Mouse (Mus musculus): ENCODE measurements around the gene Mtch2. TPM values are rescaled to one million over a fixed set of nuclear protein-coding genes. Genes with fewer than 3 reads are reported as not detected.

Gene Mtch2
- 256 and 257 TPM in 2 replicates for polyA plus RNA-seq (2015; fragmentation: Nextera tagmentation; extraction: Ambion mirVana)

GRCm38 (mm10) chr2:90846955-90847680 is at the start of gene Mtch2:
Mtch2 (plus strand) TSS chr2:90847155.
- Histone ChIP-seq H3K27ac (ENCODE audit: low read depth, low read length) (peak within 1 kb of the TSS; percentile 95), H3K9ac (ENCODE audit: low read depth, low read length) (peak within 1 kb of the TSS; percentile 97), H3K4me1 (ENCODE audit: control insufficient read depth, insufficient read depth, low read depth, low read length) (peaks cover 19% of the 10 kb centered on the region), H3K4me2 (ENCODE audit: low read length) (peak within 1 kb of the TSS; percentile 78), H3K4me3 (ENCODE audit: low read length) (peak within 1 kb of the TSS; percentile 94), H3K27me3 (replicated peaks; ENCODE audit: control insufficient read depth, insufficient read depth, low read length) (no peaks in the 10 kb centered on the region), H3K36me3 (ENCODE audit: control insufficient read depth, insufficient read depth, low read length) (peaks cover 15% of the 10 kb centered on the region), H3K9me3 (ENCODE audit: control insufficient read depth, low read length) (no peaks in the 10 kb centered on the region)
- ATAC-seq = peak; percentile 97
- 0% methylated on average over 66 of the region's 67 CpGs for WGBS

GRCm38 (mm10) chr2:90808241-90809126 is 38.5 kb upstream of the Mtch2 start:
- H3K4me1 ChIP-seq (ENCODE audit: control insufficient read depth, insufficient read depth, low read depth, low read length) = no peaks in the 10 kb centered on the region
- H3K27me3 ChIP-seq (replicated peaks; ENCODE audit: control insufficient read depth, insufficient read depth, low read length) = no peaks in the 10 kb centered on the region
- 92% methylated on average over 6 of the region's 6 CpGs for WGBS
- no peak overlapping the region for H3K27ac ChIP-seq (ENCODE audit: low read depth, low read length)
- H3K9ac ChIP-seq (ENCODE audit: low read depth, low read length) = no peak overlapping the region
- H3K36me3 ChIP-seq (ENCODE audit: control insufficient read depth, insufficient read depth, low read length) = no peaks in the 10 kb centered on the region
- ATAC-seq = no peak
- no peaks in the 10 kb centered on the region for H3K9me3 ChIP-seq (ENCODE audit: control insufficient read depth, low read length)
- H3K4me3 ChIP-seq (ENCODE audit: low read length) = no peak overlapping the region
- H3K4me2 ChIP-seq (ENCODE audit: low read length) = no peak overlapping the region

DNA sequence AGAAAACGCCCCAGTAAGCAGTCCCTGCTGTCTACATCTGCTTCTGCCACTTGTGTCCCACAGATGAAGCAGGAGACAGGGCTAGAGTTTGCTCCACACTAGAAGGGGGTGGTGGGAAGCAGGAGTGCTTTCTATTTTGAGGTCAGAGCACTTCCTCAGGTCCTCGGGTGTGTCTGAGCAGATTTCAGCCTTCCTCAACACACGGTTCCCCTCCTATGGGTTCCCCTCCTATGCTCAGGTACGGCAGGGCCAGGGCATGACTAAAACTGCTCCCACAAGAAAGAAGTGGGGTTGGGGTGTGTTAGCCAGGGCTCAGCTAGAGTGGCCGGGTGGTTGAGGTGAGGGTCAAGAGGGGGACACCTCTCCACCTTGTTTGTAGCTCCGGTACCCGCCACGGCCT is 36.2 kb upstream of the Mtch2 start:
- no peak for ATAC-seq
- Histone ChIP-seq H3K9ac (ENCODE audit: low read depth, low read length) (no peak overlapping the region), H3K4me2 (ENCODE audit: low read length) (no peak overlapping the region), H3K27ac (ENCODE audit: low read depth, low read length) (no peak overlapping the region), H3K36me3 (ENCODE audit: control insufficient read depth, insufficient read depth, low read length) (no peaks in the 10 kb centered on the region), H3K9me3 (ENCODE audit: control insufficient read depth, low read length) (no peaks in the 10 kb centered on the region), H3K4me3 (ENCODE audit: low read length) (no peak overlapping the region), H3K4me1 (ENCODE audit: control insufficient read depth, insufficient read depth, low read depth, low read length) (no peaks in the 10 kb centered on the region), H3K27me3 (replicated peaks; ENCODE audit: control insufficient read depth, insufficient read depth, low read length) (no peaks in the 10 kb centered on the region)
- WGBS = 87% methylated on average over 8 of the region's 8 CpGs

DNA sequence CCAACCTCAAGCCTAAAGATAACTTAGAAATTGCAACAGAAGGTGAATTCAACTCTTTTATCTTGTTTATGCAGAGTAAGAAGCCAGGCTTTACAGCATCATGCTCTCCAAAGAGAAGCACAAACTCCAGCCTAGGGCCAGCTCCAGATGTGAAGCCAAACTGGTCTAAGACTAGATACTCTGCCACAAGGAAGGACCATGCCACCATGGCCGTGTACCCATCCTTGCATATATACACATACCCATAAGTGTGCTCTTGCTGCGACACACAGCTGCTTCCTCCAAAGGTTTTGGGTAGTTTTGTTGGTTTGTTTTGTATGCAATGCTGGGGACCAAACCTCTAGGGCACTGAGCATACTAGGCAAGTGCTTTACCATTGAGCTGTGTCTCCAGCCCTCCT is 31.7 kb upstream of the Mtch2 start:
- Histone ChIP-seq H3K4me1 (ENCODE audit: control insufficient read depth, insufficient read depth, low read depth, low read length) (no peaks in the 10 kb centered on the region), H3K9ac (ENCODE audit: low read depth, low read length) (no peak overlapping the region), H3K4me3 (ENCODE audit: low read length) (no peak overlapping the region), H3K27me3 (replicated peaks; ENCODE audit: control insufficient read depth, insufficient read depth, low read length) (no peaks in the 10 kb centered on the region), H3K4me2 (ENCODE audit: low read length) (no peak overlapping the region), H3K36me3 (ENCODE audit: control insufficient read depth, insufficient read depth, low read length) (no peaks in the 10 kb centered on the region), H3K9me3 (ENCODE audit: control insufficient read depth, low read length) (no peaks in the 10 kb centered on the region), H3K27ac (ENCODE audit: low read depth, low read length) (no peak overlapping the region)
- ATAC-seq = no peak
- 85% methylated on average over 2 of the region's 2 CpGs for WGBS

DNA sequence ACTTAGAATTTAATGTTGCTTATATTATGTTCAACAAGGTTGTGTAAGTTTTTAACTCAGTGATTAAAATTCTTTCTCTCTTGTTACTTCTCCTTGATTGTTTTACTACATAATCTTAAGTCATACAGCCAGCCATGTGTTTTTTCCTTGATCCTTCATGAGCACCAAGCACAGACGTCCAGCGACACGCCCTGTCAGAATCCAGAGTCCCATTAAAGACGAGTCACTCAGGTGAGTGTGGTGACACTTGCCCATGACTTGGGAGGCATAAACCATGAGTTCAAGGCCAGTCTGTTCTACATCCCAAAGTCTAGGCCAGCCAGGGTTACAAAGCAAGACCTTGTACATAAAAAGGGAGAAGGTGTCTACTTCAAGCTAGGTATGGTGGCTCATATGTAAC is 30.8 kb upstream of the Mtch2 start:
- no peak for ATAC-seq
- Histone ChIP-seq H3K36me3 (ENCODE audit: control insufficient read depth, insufficient read depth, low read length) (no peaks in the 10 kb centered on the region), H3K4me1 (ENCODE audit: control insufficient read depth, insufficient read depth, low read depth, low read length) (no peaks in the 10 kb centered on the region), H3K4me3 (ENCODE audit: low read length) (no peak overlapping the region), H3K9me3 (ENCODE audit: control insufficient read depth, low read length) (no peaks in the 10 kb centered on the region), H3K9ac (ENCODE audit: low read depth, low read length) (no peak overlapping the region), H3K4me2 (ENCODE audit: low read length) (no peak overlapping the region), H3K27me3 (replicated peaks; ENCODE audit: control insufficient read depth, insufficient read depth, low read length) (no peaks in the 10 kb centered on the region), H3K27ac (ENCODE audit: low read depth, low read length) (no peak overlapping the region)
- 86% methylated on average over 4 of the region's 4 CpGs for WGBS

DNA sequence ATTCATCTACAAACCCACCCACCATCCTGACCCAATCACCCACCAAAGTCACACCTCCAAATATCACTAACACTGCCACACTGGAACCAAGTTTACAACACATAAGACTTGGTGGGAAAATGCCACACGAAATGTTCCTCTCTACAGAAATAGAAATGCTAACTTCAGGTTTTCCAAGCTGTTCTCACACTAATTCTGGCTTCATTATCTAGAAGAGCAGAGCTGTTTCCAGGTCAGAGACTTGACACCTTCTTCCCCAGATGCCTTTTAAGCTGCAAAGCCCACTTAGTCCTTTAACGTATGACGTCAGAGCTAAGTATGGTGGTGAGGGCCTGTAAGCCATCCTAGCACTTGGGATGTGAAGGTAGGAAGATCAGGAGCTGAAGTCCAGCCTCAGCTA is 28.2 kb upstream of the Mtch2 start:
- H3K9me3 ChIP-seq (ENCODE audit: control insufficient read depth, low read length) = no peaks in the 10 kb centered on the region
- no peak for ATAC-seq
- no peaks in the 10 kb centered on the region for H3K36me3 ChIP-seq (ENCODE audit: control insufficient read depth, insufficient read depth, low read length)
- no peaks in the 10 kb centered on the region for H3K4me1 ChIP-seq (ENCODE audit: control insufficient read depth, insufficient read depth, low read depth, low read length)
- H3K27me3 ChIP-seq (replicated peaks; ENCODE audit: control insufficient read depth, insufficient read depth, low read length) = no peaks in the 10 kb centered on the region
- no peak overlapping the region for H3K27ac ChIP-seq (ENCODE audit: low read depth, low read length)
- no peak overlapping the region for H3K4me3 ChIP-seq (ENCODE audit: low read length)
- H3K4me2 ChIP-seq (ENCODE audit: low read length) = no peak overlapping the region
- no peak overlapping the region for H3K9ac ChIP-seq (ENCODE audit: low read depth, low read length)
- 94% methylated on average over 3 of the region's 3 CpGs for WGBS

DNA sequence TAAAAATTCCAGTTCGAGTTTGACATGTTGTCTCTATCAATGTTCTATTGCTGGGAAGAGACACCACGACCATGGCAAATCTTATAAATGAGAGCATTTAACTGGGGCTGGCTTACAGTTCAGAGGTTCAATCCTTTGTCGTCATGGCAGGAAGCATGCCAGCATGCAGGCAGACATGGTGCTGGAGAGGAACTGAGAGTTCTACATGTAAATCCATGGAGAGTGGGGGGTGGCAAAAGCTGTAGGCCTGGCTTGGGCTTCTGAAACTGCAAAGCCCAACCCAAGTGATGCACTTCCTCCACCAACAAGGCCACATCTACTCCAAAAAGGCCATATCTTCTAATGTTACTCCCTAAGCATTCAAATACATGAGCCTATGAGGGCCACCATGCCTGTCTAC is 26.1 kb upstream of the Mtch2 start:
- Histone ChIP-seq H3K4me1 (ENCODE audit: control insufficient read depth, insufficient read depth, low read depth, low read length) (no peaks in the 10 kb centered on the region), H3K4me2 (ENCODE audit: low read length) (no peak overlapping the region), H3K9ac (ENCODE audit: low read depth, low read length) (no peak overlapping the region), H3K36me3 (ENCODE audit: control insufficient read depth, insufficient read depth, low read length) (no peaks in the 10 kb centered on the region), H3K27me3 (replicated peaks; ENCODE audit: control insufficient read depth, insufficient read depth, low read length) (no peaks in the 10 kb centered on the region), H3K9me3 (ENCODE audit: control insufficient read depth, low read length) (no peaks in the 10 kb centered on the region), H3K27ac (ENCODE audit: low read depth, low read length) (no peak overlapping the region), H3K4me3 (ENCODE audit: low read length) (no peak overlapping the region)
- 86% methylated on average over 3 of the region's 3 CpGs for WGBS
- ATAC-seq = no peak

GRCm38 (mm10) chr2:90822978-90823377 is 24.0 kb upstream of the Mtch2 start:
- Histone ChIP-seq H3K9me3 (ENCODE audit: control insufficient read depth, low read length) (no peaks in the 10 kb centered on the region), H3K27ac (ENCODE audit: low read depth, low read length) (no peak overlapping the region), H3K4me1 (ENCODE audit: control insufficient read depth, insufficient read depth, low read depth, low read length) (no peaks in the 10 kb centered on the region), H3K27me3 (replicated peaks; ENCODE audit: control insufficient read depth, insufficient read depth, low read length) (no peaks in the 10 kb centered on the region), H3K9ac (ENCODE audit: low read depth, low read length) (no peak overlapping the region), H3K4me3 (ENCODE audit: low read length) (no peak overlapping the region), H3K36me3 (ENCODE audit: control insufficient read depth, insufficient read depth, low read length) (no peaks in the 10 kb centered on the region), H3K4me2 (ENCODE audit: low read length) (no peak overlapping the region)
- ATAC-seq = no peak
- 90% methylated on average over 2 of the region's 2 CpGs for WGBS

GRCm38 (mm10) chr2:90823781-90824180 is 23.2 kb upstream of the Mtch2 start:
- Histone ChIP-seq H3K4me3 (ENCODE audit: low read length) (no peak overlapping the region), H3K27me3 (replicated peaks; ENCODE audit: control insufficient read depth, insufficient read depth, low read length) (no peaks in the 10 kb centered on the region), H3K4me2 (ENCODE audit: low read length) (no peak overlapping the region), H3K27ac (ENCODE audit: low read depth, low read length) (no peak overlapping the region), H3K9me3 (ENCODE audit: control insufficient read depth, low read length) (no peaks in the 10 kb centered on the region), H3K36me3 (ENCODE audit: control insufficient read depth, insufficient read depth, low read length) (no peaks in the 10 kb centered on the region), H3K9ac (ENCODE audit: low read depth, low read length) (no peak overlapping the region), H3K4me1 (ENCODE audit: control insufficient read depth, insufficient read depth, low read depth, low read length) (no peaks in the 10 kb centered on the region)
- WGBS = 76% methylated on average over 6 of the region's 6 CpGs
- peak; percentile 67 for ATAC-seq
